Mouse (Mus musculus) bone marrow macrophage, adult 2 months (primary cell): ENCODE data around the gene Tbce.

Experiments
- CTCF ChIP-seq: IDR thresholded peaks from 2 replicates; pipeline ENCODE4 v1.5.1; 2012; ENCODE audit warnings: low read depth, mild to moderate bottlenecking, low read length, moderate library complexity
- POLR2A ChIP-seq: IDR thresholded peaks from 2 replicates; pipeline ENCODE4 v1.6.1; 2012; ENCODE audit warnings: mild to moderate bottlenecking, low read depth, low read length, borderline replicate concordance

DNA sequence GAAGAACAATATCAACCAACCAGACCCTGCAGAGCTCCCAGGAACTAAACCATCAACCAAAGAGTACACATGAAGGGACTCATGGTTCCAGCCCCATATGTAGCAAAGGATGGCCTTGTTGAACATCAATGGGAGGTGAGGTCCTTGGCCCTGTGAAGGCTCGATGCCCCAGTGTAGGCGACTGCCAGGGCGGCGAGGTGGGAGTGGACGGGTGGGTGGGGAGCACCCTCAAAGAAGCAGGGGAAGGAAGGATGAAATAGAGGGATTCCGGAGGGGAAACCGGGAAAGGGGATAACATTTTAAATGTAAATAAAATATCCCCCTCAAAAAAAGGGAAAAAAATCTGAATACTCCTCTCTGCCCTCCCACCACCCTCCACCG is 537 bp downstream of the Tbce start:
- TF ChIP-seq CTCF (no peak), POLR2A (no peak)
